Mouse (Mus musculus) kidney, embryonic 14.5 days (tissue): ENCODE data around the gene Pbld2. TPM values are rescaled to one million over a fixed set of nuclear protein-coding genes. Genes with fewer than 3 reads are reported as not detected.

Source experiments
- ATAC-seq: fragments of 200-750 bp; cut with Nextera tagmentation; 2 replicates; pipeline ENCODE4 v1.8.0; 2017; ENCODE audit warnings: moderate number of reproducible peaks, mild to moderate bottlenecking, moderate TSS enrichment, moderate library complexity; ENCODE audit not compliant: low FRiP score, low TSS enrichment
- H3K27ac ChIP-seq: fragments of 300-500 bp; sonication (generic); 2 replicates; pipeline ENCODE4 v1.5.1; 2014; ENCODE audit warnings: low read depth, mild to moderate bottlenecking, low read length, moderate library complexity, mixed read lengths
- H3K27me3 ChIP-seq: fragments of 300-500 bp; sonication (generic); 2 replicates; pipeline ENCODE4 v1.6.1; 2014; ENCODE audit warnings: mild to moderate bottlenecking, low read length; ENCODE audit not compliant: control insufficient read depth, insufficient read depth
- H3K36me3 ChIP-seq: fragments of 300-500 bp; sonication (generic); 2 replicates; pipeline ENCODE4 v1.6.1; 2014; ENCODE audit warnings: low read length, mixed read lengths; ENCODE audit not compliant: control insufficient read depth, insufficient read depth
- H3K4me1 ChIP-seq: fragments of 300-500 bp; sonication (generic); 2 replicates; pipeline ENCODE4 v1.6.1; 2014; ENCODE audit warnings: low read length, mixed read lengths; ENCODE audit not compliant: control insufficient read depth, insufficient read depth
- H3K4me2 ChIP-seq: fragments of 300-500 bp; sonication (generic); replicated peaks from 2 replicates; pipeline ENCODE4 v1.6.1; 2014; ENCODE audit warnings: low read depth, mild to moderate bottlenecking, low read length
- H3K4me3 ChIP-seq: fragments of 300-500 bp; sonication (generic); 2 replicates; pipeline ENCODE4 v1.5.1; 2014; ENCODE audit warnings: mild to moderate bottlenecking, low read length
- H3K9ac ChIP-seq: fragments of 300-500 bp; sonication (generic); 2 replicates; pipeline ENCODE4 v1.6.1; 2014; ENCODE audit warnings: low read depth, mild to moderate bottlenecking, low read length, moderate library complexity
- H3K9me3 ChIP-seq: fragments of 300-500 bp; sonication (generic); 2 replicates; pipeline ENCODE4 v1.6.1; 2016; ENCODE audit warnings: low read length; ENCODE audit not compliant: control insufficient read depth
- WGBS: fragments of 180-500 bp; shearing (Covaris S2); extraction: QIAGEN DNeasy Blood & Tissue Kit; methylation state at CpG from one replicate; pipeline ENCODE4 v1.1.7; 2014; 5-methylcytosine and 5-hydroxymethylcytosine counted together
- polyA plus RNA-seq: library from polyadenylated mRNA; unstranded; fragments of >200 nt; fragmentation: Nextera tagmentation; extraction: Ambion mirVana; gene quantifications from 2 replicates; pipeline ENCODE4 v1.2.1, GENCODE M21; 2014

The Pbld2 gene
- polyA plus RNA-seq, 1 experiment from 2014 or later: 2.7 TPM

DNA sequence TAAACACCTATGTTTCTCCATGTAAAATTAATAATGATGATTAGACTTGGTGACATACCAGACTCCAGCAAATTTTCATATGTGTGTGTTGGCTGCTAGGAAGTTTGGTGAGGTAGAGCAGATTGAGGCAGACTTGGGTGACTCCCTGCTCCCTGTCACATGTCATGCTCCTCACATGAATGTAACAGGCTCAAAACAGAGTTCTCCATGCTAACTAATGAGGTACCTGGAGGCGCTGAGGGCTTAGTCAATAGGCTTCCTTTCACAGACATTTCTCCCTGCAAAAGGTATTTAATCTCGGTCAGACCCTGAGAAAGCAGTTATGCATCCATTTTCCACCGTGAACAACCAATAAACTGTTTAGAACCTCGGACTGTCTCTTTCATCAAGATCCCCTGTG, 4.3 kb downstream of the Pbld2 start:
- Histone ChIP-seq H3K27me3 (no peaks in the 10 kb centered on the region), H3K4me2 (no peak overlapping the region), H3K9me3 (no peaks in the 10 kb centered on the region), H3K4me3 (no peak overlapping the region), H3K36me3 (no peaks in the 10 kb centered on the region), H3K27ac (no peak overlapping the region), H3K9ac (no peak overlapping the region), H3K4me1 (peaks cover 11% of the 10 kb centered on the region)
- ATAC-seq: no peak
- whole genome bisulfite sequencing: 85% methylated on average over 4 of the region's 4 CpGs

GRCm38 (mm10) chr10:63032267-63032666, 8.2 kb downstream of the Pbld2 start:
- Histone ChIP-seq H3K27me3 (no peaks in the 10 kb centered on the region), H3K4me2 (no peak overlapping the region), H3K9me3 (no peaks in the 10 kb centered on the region), H3K36me3 (no peaks in the 10 kb centered on the region), H3K4me3 (no peak overlapping the region), H3K9ac (no peak overlapping the region), H3K27ac (no peak overlapping the region), H3K4me1 (no peaks in the 10 kb centered on the region)
- WGBS: 69% methylated on average over 3 of the region's 3 CpGs
- no peak for ATAC-seq

DNA sequence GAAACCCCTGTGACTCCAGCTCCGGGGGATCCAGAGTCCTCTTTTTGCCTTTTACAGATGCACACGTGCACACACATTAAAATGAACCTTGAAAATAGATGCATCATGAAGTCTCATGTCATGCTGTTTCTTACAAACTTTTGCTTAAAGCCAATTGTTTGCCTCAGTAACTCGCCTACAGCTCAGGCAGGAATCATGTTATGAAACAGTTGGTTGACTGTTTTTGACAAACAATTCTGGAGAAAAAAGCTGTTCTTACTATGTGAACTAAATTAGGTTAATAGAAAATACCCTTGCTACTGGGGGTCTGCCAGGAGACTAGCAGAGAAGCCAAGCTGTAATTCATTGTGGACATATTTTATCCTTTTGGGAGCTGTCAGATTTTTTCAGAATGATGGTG, 8.8 kb downstream of the Pbld2 start:
- H3K4me2 ChIP-seq: no peak overlapping the region
- no peaks in the 10 kb centered on the region for H3K27me3 ChIP-seq
- H3K36me3 ChIP-seq: no peaks in the 10 kb centered on the region
- ATAC-seq: no peak
- 76% methylated on average over 3 of the region's 3 CpGs for WGBS
- no peaks in the 10 kb centered on the region for H3K4me1 ChIP-seq
- no peak overlapping the region for H3K4me3 ChIP-seq
- no peaks in the 10 kb centered on the region for H3K9me3 ChIP-seq
- no peak overlapping the region for H3K27ac ChIP-seq
- no peak overlapping the region for H3K9ac ChIP-seq

DNA sequence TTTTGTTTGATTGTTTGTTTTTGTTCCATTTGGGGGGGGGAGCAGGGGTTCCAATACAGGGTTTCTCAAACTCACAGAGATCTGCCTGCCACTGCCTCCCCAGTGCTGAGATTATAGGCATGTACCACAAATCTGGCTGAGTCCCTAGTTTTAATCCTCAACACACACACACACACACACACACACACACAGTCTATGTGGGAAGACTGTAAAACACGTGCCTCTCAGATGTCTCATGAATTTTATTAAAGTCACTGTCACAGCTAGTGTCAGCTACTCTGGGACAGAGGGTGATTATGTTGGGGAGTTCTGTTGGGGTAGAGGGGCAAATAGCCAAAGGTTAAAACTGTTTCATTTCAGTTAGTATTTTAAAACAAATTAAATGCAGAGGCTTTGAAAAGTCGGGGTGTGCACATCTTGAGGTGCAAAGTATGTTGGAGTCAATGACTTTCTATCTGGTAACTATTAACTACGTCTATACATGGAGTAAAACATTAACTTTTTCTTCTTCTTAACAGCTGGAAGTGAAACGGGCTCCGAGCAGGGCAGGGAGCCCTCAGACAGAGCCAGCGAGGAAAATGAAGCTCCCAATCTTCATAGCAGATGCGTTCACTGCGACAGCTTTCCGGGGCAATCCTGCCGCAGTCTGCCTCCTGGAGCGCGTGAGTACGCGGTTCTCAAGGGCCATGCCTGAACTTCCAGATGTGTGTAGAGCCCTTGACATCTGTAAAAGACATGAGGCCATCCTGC, 14.6 kb downstream of the Pbld2 start:
- H3K9me3 ChIP-seq: no peaks in the 10 kb centered on the region
- no peaks in the 10 kb centered on the region for H3K27me3 ChIP-seq
- H3K4me2 ChIP-seq: no peak overlapping the region
- no peak overlapping the region for H3K9ac ChIP-seq
- 67% methylated on average over 14 of the region's 14 CpGs for WGBS
- no peaks in the 10 kb centered on the region for H3K36me3 ChIP-seq
- no peak overlapping the region for H3K27ac ChIP-seq
- no peak overlapping the region for H3K4me3 ChIP-seq
- no peak for ATAC-seq
- no peaks in the 10 kb centered on the region for H3K4me1 ChIP-seq

GRCm38 (mm10) chr10:63039867-63040628, 15.9 kb downstream of the Pbld2 start:
- Histone ChIP-seq H3K9ac (no peak overlapping the region), H3K36me3 (no peaks in the 10 kb centered on the region), H3K9me3 (no peaks in the 10 kb centered on the region), H3K4me2 (no peak overlapping the region), H3K27ac (no peak overlapping the region), H3K27me3 (no peaks in the 10 kb centered on the region), H3K4me3 (no peak overlapping the region), H3K4me1 (no peaks in the 10 kb centered on the region)
- ATAC-seq: no peak
- 88% methylated on average over 5 of the region's 5 CpGs for WGBS

DNA sequence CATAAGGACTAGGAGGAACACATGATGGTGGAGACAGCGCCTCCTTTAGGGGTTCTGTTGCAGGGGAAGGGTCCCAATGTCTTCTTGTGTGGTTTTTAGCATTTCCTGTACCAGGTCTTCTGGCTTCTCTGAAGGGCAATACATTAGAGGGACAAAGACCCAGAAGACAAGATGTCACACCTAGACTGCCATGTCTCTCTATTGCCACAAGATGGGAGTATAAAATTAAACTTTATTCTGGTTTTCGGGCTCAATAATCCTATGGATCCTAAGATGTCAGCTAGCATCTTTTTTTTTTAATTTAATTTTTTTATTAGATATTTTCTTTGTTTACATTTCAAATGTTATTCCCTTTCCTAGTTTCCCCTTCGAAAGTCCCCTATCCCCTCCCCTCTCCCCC, 19.0 kb downstream of the Pbld2 start:
- Histone ChIP-seq H3K9me3 (no peaks in the 10 kb centered on the region), H3K36me3 (no peaks in the 10 kb centered on the region), H3K4me2 (no peak overlapping the region), H3K4me3 (no peak overlapping the region), H3K4me1 (no peaks in the 10 kb centered on the region), H3K27ac (no peak overlapping the region), H3K9ac (no peak overlapping the region), H3K27me3 (no peaks in the 10 kb centered on the region)
- ATAC-seq: no peak
- WGBS: 70% methylated on average over 3 of the region's 3 CpGs

GRCm38 (mm10) chr10:63047751-63048150, 23.6 kb downstream of the Pbld2 start:
- Histone ChIP-seq H3K27me3 (no peaks in the 10 kb centered on the region), H3K36me3 (no peaks in the 10 kb centered on the region), H3K9ac (no peak overlapping the region), H3K4me1 (no peaks in the 10 kb centered on the region), H3K27ac (no peak overlapping the region), H3K4me2 (no peak overlapping the region), H3K4me3 (no peak overlapping the region), H3K9me3 (no peaks in the 10 kb centered on the region)
- 93% methylated on average over 8 of the region's 8 CpGs for WGBS
- no peak for ATAC-seq

- no peak overlapping the region for H3K27ac ChIP-seq
- H3K4me2 ChIP-seq: no peak overlapping the region
- no peak for ATAC-seq
- no peak overlapping the region for H3K4me3 ChIP-seq
- no peaks in the 10 kb centered on the region for H3K36me3 ChIP-seq
- H3K27me3 ChIP-seq: no peaks in the 10 kb centered on the region
- H3K4me1 ChIP-seq: no peaks in the 10 kb centered on the region
- H3K9ac ChIP-seq: no peak overlapping the region
- WGBS: 61% methylated on average over 1 of the region's 2 CpGs
- no peaks in the 10 kb centered on the region for H3K9me3 ChIP-seq
These were observed 25.0 kb downstream of the Pbld2 start for GRCm38 (mm10) chr10:63049106-63049505.

DNA sequence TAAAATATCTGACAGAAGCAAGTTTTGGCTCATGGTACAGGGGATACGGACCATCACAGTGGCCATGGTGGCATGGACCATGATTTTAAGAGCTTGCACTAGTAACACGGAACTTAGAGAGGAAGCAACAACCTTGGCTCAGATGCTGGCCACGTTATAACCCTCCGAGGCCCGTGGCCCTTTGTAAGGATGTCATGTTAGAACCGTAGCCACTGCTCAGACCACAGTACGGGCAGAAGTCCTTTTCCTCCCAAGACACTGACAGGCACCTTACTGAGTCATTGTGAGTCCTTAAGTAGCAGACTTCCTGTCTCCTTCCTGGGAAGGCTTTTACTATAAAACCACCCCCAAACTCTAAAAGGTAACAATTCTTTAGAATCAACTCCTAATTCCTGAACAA, 27.2 kb downstream of the Pbld2 start:
- H3K9me3 ChIP-seq: no peaks in the 10 kb centered on the region
- H3K27ac ChIP-seq: no peak overlapping the region
- H3K36me3 ChIP-seq: no peaks in the 10 kb centered on the region
- H3K4me2 ChIP-seq: no peak overlapping the region
- no peaks in the 10 kb centered on the region for H3K4me1 ChIP-seq
- H3K27me3 ChIP-seq: no peaks in the 10 kb centered on the region
- no peak overlapping the region for H3K4me3 ChIP-seq
- 82% methylated on average over 7 of the region's 7 CpGs for WGBS
- ATAC-seq: no peak
- no peak overlapping the region for H3K9ac ChIP-seq
